Mouse (Mus musculus) cerebellum, postnatal 14 days (tissue): ENCODE results near the gene Tm9sf2.
"Not testable (repeated sequence)": the region's sequence is repeated elsewhere in the genome, so short reads cannot be mapped to it uniquely, and the experiment has no call there.

ENCODE experiments used
- DNase-seq, 2 experiments: peaks; one replicate each; pipeline ENCODE4 v3.0.0; 2021; ENCODE audit warnings: mixed read lengths in 2 of 2

The Tm9sf2 gene

DNA sequence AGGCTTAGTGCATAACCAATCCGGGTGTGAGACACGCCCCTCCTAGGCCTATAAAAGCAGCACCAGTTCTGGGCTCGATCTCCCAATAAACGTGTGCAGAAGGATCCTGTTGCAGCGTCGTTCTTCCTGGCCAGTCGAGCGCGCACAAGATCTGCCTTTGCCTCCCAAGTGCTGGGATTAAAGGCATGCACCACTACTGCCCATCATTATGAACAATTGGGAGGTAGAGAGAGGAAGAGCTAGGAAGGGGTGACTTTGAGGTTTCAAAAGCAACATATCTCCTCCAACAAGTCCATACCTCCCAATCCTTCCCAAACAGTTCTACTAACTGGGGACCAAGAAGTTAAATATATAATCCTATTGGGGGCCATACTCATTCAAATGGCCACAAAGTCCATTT lies 4.9 kb upstream of the Tm9sf2 start:
- DNase-seq = not testable (repeated sequence)

DNA sequence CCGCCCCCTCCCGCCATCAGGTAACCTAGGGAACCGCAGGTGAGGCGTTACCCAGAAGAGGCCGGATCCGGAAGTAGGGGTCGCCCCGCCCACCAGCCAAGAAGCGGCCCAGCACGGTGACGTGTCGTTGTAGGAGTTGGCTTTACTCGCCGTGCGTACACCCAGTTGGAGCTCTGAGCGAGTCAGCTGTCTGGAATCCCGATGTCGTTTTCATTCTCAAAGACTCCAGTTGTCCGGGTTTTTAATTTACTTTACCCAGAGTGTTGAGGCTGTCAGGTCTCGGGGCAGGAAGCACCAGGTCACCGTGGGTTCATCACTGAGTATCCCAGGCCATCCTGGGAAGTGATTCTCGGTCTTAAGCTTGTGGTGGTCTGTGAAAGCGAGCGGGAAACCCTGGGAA lies 2.0 kb upstream of the Tm9sf2 start:
- DNase-seq = peak; percentile 95 to 96

DNA sequence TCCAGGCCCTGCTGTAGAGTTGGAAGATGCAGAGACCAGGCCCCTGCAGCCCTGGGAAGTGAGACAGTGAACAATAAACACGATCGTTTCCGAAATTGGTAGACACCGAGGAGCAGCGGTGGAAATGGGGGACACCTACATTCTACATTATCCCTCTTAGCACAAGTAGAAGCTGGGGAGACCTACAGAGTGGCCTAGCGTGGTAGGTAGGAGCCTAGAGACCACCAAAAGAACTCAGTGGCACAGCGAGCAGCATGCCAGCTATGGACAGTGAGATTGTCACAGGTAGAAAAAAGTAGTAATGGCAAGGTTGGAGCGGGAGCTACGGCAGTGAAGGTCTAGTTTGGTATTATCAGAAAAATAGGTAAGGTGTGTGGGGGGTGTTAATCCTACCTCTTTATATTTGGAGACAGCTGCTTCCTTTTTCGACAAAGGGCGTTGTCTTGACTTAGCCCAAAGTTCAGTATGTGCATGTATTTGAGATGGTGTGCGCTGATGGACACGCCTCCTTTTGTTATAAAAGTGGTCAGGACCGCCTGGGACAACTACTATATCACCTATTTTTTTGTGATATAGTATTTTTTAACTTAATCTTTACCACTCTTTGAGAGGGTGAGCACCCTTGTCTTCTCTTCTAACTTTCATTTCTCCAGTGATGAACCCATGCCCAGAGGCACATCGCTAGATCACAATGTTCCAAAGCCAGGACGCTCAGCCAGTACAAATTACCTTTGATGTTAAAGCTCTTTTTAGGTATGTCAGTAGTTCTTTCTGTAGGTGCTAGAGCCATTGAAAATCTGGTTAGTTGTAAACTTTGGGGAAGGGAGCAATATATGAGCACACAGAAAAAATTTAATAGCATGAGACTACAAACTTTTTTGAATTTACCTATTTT lies 1.2 kb upstream of the Tm9sf2 start:
- no peak for DNase-seq

DNA sequence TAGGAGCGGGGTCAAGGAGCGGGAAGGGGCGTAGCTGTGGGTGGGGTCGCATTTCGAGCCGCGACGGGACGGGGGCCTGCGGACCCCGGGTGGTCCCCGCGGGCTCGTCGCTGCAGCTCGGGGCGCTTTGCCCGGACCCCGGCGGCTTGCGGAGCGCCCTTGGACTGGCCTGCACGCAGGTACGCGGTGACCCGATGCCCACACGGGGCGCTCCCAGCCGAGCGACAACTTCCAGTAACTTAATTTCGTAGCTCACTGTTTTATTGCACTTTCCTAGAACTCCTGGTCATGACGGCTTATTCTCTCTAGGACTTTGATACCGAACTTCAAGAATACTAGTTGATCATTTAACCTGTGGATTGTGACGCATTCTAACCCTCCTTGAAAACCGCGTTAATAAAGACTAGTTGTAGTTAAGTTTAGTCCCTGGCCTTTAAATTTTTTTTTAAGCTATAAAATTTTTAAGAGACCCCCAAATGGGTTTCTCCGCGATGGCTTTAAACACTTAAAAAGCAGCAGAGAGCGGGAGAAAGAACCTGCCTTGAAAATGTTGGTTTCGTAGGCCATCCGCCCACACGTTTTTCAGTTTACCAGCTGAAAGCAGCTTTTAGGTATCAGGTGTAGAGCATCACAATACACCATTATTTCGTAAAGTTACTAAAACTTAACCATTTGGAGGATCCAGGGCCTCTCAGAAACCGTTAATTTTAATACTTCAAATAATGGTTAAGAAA lies 810 bp downstream of the Tm9sf2 start:
- DNase-seq = peak in 1 of 2 experiments; percentile 53

DNA sequence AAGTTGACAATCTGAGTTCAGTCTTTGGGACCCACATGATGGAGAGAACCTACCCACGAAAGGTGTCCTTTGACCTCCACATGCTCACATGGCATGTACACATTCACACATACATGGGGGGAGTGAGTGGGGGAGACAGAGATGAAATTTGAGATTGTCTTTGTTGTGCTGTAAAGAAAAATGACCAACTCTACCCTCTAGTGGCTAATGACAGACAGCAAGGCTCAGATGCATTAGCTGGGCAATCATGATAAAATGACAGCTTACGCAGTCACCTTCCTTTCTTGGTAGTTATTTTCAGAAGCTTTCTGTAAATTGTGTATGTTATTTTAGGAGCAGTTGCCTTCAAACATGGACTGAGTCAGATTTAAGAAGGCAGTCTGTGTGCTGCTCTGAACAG lies 4.8 kb downstream of the Tm9sf2 start:
- no peak for DNase-seq

DNA sequence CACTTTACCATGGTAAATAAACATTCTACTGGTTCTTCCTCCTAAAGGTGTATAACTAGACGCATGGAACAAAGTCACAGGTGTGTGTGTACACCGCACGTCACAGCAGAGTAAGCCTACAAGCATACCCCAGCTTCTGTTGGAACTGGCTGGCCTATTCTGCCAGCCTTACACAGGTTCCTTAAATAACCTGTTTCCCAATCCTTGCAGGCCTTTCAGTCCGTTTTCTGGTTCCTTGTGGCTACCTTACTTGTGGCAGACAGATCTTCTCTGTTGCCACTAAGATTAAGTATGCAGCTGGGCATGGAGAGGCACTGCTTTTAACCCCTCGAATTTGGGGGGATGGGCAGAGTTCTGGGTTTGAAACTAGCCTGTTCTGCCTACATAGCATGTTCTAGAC lies 5.5 kb downstream of the Tm9sf2 start:
- DNase-seq = no peak

DNA sequence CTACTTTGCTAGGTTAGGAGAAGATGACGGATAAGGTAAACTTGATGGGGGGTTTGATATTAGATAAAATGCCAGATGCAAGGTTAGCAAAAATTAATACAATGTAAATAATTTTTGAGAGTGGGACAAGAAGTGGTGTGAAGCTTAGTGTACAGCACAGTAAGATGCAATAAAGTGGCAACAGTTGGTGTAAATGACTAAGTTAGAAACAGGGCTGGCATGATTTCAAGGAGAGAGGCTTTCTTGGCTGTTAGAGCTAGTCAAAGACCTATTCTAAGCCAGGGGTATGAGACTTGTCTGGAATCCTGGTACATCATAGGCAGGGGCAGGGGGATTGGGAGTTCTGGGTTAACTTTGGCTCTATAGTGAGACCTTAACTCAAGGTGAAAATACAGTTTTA lies 9.4 kb downstream of the Tm9sf2 start:
- DNase-seq = no peak

DNA sequence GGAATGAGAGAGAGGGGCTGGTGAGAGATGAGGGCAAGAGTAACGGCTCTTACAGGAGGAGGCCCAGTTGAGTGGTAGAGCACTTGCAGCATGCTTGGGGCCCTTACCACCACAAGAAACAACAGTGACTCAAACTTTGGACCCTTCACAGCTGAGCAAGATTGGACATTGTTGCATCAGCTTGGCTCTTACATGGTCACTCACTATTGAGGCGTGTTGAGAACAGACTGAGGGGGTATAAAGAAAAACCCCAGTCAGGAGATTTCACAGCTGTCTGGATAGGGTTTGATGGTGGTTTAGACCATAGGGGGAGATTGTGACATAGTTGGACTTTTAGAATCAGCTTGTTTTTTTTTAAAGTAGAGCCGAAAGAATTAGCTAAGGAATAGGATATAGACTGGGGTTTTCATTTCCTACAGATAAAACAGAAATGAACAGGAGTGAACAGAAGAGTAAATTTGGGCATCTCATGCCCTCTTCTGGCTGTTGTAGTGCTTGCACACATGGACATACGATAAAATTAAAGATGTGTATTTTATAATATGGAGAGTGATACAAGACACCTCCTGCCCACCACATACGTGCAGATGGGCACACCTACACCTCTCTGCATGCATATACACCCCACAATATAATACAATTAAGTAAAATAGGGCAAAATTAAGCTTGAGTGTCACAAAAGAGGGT lies 23.4 kb downstream of the Tm9sf2 start:
- no peak for DNase-seq

DNA sequence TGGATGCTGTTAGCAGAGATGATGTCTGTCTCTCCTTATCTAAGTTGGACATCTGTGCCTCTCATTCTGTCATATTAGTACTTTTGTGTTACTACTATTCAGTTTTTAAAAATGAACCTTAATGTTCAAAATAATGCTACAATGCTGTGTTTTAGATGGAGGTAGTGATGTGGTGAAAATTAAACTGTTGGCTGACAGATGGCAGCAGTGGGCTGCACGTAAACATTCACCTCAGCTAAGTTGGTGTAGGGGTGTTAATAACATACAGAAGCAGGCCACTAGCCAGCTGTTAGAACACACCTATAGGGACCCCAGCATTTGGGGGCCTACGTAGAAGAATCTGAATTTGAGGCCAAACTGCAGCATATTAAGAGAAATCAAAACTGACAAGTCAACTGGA lies 24.8 kb downstream of the Tm9sf2 start:
- no peak for DNase-seq

DNA sequence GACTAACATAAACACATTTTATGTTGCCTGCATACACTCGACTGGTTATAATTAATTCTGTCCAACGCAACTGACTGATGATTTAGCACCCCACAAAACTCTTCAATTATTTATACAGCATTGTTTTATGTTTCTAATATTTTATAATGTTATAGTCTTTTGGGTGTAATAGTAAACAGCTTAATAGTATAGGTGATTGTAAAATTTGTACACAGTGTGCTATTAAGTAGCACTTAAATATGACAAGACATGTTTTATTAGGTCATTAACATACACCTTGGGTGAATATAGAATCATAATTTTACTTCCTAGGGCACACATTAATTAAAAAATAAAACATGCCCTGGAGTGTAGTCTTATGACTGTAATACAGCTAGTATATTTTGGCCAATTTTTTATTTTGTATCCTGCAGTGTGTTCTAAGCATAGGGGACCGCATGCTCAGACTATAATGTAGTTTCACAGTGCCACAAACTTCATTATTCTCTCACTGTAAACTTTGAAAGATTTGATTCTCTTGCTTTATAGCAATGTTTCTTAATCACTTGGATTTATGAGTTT lies 29.6 kb downstream of the Tm9sf2 start:
- DNase-seq = no peak

DNA sequence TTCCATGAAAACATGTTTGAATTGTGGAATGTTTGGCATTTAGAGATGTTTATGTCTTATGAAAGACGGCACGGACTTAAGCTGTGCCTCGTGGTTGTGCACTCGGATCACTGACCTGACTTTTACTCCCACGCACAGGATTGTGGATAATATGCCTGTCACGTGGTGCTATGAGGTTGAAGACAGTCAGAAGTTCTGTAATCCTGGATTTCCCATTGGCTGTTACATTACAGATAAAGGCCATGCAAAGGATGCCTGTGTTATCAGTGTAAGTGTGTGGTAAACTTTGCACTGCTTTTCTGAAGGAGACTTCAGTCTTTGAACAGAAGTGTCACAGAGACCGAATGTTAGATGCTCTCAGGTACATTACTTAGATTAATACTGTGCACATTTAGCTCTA lies 30.4 kb downstream of the Tm9sf2 start:
- DNase-seq = no peak

DNA sequence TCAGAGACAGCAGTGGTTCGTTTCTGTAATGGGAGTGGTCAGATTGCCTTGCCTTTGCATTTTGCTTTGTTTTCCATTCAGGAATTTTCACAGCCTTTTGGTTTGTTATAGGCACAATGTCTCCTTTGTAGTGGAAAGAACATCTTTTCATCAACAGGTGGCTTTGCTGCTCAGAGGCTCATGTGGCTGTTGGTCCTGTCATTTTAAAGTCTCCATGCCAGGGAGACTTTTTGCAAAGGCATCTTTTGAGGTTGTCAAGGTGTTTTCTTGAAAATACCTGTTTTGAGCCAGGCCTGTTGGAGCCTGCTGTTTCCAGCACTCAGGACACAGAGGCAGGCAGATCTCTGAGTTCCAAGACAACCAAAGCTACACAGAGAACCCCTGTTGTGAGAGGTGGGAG lies 33.3 kb downstream of the Tm9sf2 start:
- DNase-seq = no peak

DNA sequence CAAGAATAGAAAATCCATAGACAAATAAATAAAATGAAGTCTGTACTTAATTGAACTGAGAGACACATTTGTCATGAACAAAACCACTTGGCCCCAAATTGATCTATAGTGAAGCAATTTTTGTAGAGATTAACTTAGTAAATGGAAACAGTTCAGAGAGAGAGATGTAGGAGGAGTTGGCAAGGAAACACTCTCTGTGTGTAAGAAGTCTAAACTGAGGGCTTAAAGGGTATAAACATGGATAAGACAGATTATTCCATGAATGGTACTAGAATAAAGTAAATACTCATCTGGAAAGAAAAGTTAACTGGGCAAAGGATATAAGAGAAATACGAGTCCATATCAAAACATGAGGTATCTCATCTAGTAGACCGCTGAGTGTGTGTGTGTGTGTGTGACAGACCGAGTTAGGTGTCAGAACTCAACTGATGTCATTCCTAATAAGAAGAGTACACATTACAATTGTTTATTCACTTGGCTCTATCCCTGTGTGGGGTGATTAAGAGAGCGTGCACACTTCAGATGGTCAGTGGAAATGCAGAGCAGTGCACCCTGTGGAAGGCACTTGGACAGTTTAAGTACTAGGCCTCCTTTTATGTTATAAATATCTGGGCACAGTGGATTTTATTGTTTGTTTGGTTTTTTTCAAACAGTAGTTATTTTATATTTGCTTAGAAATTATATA lies 36.9 kb downstream of the Tm9sf2 start:
- DNase-seq = no peak

DNA sequence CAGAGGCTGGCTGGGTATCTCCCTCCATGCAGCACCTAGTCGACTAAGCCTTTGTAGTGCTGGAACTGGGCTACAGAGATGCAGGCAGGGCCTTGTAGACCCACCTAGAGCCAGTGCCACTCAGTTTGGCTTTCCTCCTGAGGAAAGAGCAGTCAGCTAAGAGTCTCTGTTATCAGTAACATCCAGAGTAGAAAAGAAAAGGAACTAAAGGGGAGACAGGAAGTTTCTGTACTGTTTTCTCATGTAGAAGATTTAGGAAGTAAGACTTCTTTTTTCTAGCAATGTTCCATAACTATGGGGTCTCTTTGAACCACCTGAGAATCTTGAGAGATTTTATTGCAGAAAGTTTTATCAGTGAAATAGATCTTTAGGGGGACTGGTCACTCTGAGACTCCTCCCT lies 38.5 kb downstream of the Tm9sf2 start:
- no peak for DNase-seq

DNA sequence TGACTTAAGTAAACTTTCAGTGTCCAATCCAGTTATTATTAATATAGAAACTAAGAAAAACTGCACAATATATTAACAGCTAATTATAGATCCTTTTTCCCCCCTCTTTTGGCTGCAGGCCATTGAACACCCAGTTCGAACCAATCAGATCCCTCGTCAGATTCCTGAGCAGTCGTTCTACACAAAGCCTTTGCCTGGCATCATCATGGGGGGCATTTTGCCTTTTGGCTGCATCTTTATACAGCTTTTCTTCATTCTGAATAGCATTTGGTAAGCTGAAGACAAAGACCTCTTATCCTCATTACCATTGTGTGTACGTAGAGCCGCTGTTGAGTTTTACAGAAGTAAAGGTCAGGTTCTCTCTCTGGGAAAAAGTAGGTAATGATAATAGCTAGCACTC lies 43.8 kb downstream of the Tm9sf2 start:
- DNase-seq = no peak

DNA sequence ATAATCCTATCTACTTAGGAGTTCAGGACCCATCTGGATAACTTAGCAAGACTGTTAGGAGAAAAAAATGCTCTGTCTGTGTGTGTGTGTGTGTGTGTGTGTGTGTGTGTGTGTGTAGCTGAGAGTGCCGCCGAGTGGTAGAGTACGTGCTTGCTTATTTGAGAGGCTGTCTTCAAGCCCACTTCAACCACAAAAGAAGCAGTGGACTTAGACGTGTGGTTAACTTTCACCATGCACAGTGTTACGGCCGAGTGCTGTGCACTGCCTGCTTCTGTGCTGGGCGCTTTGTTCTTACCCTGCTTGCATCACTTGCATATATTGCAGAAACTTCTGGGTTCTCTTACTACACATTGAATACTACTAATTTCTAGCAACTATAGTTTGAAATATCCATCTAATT lies 50.9 kb downstream of the Tm9sf2 start:
- DNase-seq = no peak

DNA sequence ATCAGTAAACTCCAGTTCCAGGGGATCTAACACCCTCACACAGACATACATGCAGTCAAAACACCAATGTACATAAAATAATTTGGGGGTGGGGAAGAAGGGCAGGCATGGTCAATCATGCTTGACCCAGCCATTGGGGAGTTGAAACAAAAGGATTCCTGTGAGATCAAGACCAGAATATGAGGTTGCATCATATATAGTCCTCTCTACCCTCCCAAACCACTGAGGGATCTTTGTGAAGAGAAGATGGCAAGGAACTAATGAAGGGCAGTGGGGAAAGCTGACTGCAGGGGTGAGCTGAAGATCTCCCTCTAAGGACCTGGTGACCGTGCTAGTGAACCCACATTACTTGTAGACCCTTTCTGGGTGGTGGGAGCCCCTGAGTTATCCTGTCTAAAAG lies 54.1 kb downstream of the Tm9sf2 start:
- DNase-seq = no peak

DNA sequence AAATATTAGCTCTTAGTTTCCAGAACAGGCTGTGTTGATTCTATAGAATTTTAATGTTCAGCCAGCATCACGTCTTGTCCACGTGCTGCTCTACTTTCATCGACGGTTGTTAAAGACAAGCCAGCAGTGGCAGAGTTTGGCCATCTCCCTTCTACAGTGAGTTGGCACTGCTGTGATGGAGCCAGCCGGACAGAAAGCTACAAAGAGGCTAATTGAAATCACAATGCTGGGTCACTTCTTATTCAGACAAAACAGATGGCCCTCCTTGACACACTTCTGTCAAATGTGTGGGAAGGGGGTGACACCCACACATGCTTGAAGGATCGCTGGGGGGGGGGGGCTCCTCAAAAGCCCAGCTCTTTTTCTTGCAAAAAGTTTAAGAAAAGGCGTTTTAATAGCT lies 62.1 kb downstream of the Tm9sf2 start:
- DNase-seq = no peak

DNA sequence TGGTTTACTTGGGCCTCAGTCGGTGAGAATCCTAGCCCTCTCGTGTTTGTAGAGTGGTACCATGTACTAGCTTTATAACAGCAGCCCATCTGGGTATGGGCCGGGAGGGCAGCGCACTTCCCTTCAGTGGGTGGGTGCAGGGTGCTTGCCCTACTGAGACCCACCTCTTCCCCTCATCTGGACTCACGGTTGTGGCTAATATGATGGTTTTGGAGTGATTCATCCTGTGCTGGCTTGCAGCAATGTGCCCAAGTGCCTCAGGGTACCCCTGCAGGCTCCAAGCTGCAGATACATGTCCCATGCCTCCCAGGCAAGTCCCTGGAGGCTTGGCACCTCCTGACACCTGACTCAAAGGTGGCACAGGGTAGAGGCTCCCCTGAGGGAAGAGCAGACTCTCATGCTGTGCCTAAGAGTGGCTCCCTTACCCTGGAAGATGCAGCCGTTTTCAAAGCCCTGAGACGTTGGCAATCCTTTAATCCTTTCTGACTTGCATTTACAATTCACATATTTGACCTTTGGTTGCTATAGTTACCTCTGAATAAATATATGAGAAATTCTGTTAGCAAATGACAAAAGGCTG lies 63.5 kb downstream of the Tm9sf2 start:
- no peak for DNase-seq

DNA sequence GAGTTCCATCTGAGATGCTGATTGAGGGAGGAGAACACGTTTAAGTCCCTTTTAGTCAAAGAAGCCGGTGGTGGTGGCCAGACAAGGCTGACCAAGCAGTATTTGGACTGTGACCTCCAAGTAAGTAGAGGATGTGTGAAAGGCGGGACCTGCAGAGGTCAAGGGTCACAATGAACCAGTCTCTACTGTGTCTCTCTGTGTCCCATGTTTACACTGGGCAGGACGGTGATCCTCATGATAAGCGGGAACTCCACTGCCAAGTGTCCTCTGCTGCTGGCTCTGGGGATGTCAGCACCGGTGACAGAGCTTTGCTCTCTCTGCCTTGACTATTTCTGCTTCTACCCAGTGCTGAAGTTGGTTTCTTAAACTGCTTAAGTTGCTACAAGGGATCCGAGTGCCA lies 64.2 kb downstream of the Tm9sf2 start:
- DNase-seq = no peak

DNA sequence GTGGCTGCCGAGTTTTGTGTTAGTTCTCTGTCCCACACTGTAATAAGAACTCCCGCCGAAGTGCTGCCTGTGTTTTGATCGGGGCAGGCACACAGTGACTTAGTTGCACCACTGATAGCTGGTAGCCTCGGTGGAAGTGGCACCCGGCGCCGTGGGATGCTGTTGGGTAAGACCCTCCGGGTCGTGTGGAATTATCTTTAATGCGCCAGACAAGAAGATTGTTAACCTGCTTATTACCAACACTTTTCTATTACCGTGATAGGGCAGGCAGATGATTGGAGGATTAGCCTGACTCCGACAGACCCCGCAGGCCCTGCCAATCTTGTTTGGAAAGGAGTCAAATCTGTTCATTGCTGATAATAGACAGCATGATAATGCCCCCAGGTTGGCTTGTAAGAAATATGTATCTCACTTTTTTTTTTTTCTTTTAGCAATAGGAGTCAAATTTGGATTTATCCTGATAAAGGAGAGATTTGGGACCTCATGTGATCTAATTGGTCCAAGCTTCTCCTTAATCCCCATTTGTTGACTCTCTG lies 69.5 kb downstream of the Tm9sf2 start:
- no peak for DNase-seq

DNA sequence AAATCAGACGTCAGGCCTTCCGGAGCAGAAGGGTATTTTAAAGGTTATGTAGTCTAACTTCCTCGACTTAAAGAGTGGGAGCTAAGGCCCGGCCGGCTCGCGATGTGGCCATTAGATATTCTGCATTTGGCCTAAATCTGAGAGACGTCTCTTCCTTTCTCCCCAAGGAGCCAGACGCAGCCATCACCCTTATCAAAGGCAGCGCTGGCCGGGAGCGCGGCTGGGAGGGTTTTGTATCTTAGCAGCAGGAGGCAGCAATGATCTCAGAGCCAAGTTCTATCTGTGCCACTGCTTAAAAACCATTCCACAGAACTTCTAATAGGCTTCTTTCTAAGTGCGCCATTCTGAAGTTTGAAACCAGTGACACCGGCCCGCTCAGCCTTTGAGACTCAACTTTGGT lies 72.4 kb downstream of the Tm9sf2 start:
- DNase-seq = no peak
